11 mouse cellular contexts compared by ENCODE assay signal in genomic region chr11:57522046-57522445, GRCm38 (mm10). TPM values are rescaled to one million over a fixed set of nuclear protein-coding genes. Genes with fewer than 3 reads are reported as not detected.
A peak's percentile ranks its signal among the peaks of the same experiment; 100 is the strongest.
DNase-seq lines count a peak whose midpoint lies in the region; ATAC-seq lines count a peak whose summit lies in the region.
"Had no signal": no experiment of that assay in that cellular context is flagged by ENCODE, and none has a peak within 500 bp of the region (broad histone marks: within the 10 kb centered on the region; RNA-seq: fewer than 3 reads in every experiment).

No protein-coding gene starts in this region.

- H3K4me2 ChIP-seq in forebrain, embryonic 14.5 days (ENCODE audit: low read length): no peak overlapping the region

- H3K27me3 ChIP-seq in forebrain, embryonic 14.5 days (replicated peaks; ENCODE audit: control insufficient read depth, insufficient read depth, low read length): no peaks in the 10 kb centered on the region
- H3K27me3 ChIP-seq in forebrain, embryonic 10.5 days (ENCODE audit: poor library complexity, severe bottlenecking): no peaks in the 10 kb centered on the region

- no peak overlapping the region for H3K27ac ChIP-seq in forebrain, embryonic 14.5 days (ENCODE audit: low read depth, low read length)
- H3K27ac ChIP-seq in forebrain, embryonic 10.5 days: no peak overlapping the region

- 78% methylated on average over 7 of the region's 7 CpGs for WGBS in forebrain, embryonic 14.5 days
- 96% methylated on average over 7 of the region's 7 CpGs for WGBS in forebrain, embryonic 10.5 days

- H3K9ac ChIP-seq in forebrain, embryonic 14.5 days (ENCODE audit: low read length): no peak overlapping the region

- peak; percentile 58; the same call in 1 of the 2 replicates for ATAC-seq in forebrain, embryonic 14.5 days
- ATAC-seq: midbrain, embryonic 16.5 days had no signal

- H3K9me3 ChIP-seq in forebrain, embryonic 14.5 days (replicated peaks; ENCODE audit: control insufficient read depth, low read length): no peaks in the 10 kb centered on the region
- H3K9me3 ChIP-seq in forebrain, embryonic 10.5 days: no peaks in the 10 kb centered on the region

- H3K4me3 ChIP-seq in forebrain, embryonic 14.5 days (ENCODE audit: low read depth, low read length): no peak overlapping the region
- no peak overlapping the region for H3K4me3 ChIP-seq in forebrain, embryonic 10.5 days

- H3K36me3 ChIP-seq in forebrain, embryonic 14.5 days (ENCODE audit: control insufficient read depth, insufficient read depth, low read length): peaks cover 7% of the 10 kb centered on the region; the same call in 1 of the 2 replicates
- H3K36me3 ChIP-seq in forebrain, embryonic 10.5 days (replicated peaks): peaks cover 27% of the 10 kb centered on the region

- intact Hi-C loops in heart, postnatal 10 days (cut with DNase I): no loop called here
- intact Hi-C loops in left cerebral cortex, postnatal 14 days (cut with DNase I): no loop called here

- DNase-seq in forebrain, embryonic 14.5 days (ENCODE audit: low spot score): peak; percentile 86
- no peak for DNase-seq in forebrain, embryonic 10.5 days (ENCODE audit: extremely low spot score, low spot score)
- DNase-seq in brain, embryonic 18.5 days (ENCODE audit: low read depth, low spot score): peak; percentile 84
- peak; percentile 16 to 35 for DNase-seq in heart, postnatal 10 days
- DNase-seq in left cerebral cortex, postnatal 14 days (ENCODE audit: low spot score in 2 of 2): peak; percentile 49 to 68
- DNase-seq in testis, postnatal 10 days (ENCODE audit: low spot score): no peak
- no peak for DNase-seq in adrenal gland, adult (ENCODE audit: inconsistent age in 2 of 2, low spot score in 1 of 2)
- DNase-seq in lung, postnatal 36 days: no peak
- DNase-seq: cerebellum, adult 8-10 months; kidney, postnatal 14 days had no signal

- peaks cover 5% of the 10 kb centered on the region; the same call in 1 of the 2 replicates for H3K4me1 ChIP-seq in forebrain, embryonic 14.5 days (ENCODE audit: control insufficient read depth, insufficient read depth, low read length)
- peaks cover 17% of the 10 kb centered on the region for H3K4me1 ChIP-seq in forebrain, embryonic 10.5 days

RNA-seq across cellular contexts. Expression of gene Mfap3, which starts 3.6 kb away (rescaled TPM):
- 68.3 and 71.4 TPM in 2 replicates for polyA plus RNA-seq in forebrain, embryonic 14.5 days (2014; fragmentation: Nextera tagmentation; extraction: Ambion mirVana)
- 42.8 and 52.6 TPM in 2 replicates for polyA plus RNA-seq in forebrain, embryonic 10.5 days (2016; fragmentation: Nextera tagmentation; extraction: Ambion mirVana)
- total RNA-seq in heart, postnatal 10 days (2021): 10 to 100 TPM; 23.9 to 24.2 TPM
- total RNA-seq in left cerebral cortex, postnatal 14 days (2021): 10 to 100 TPM; 25.7 to 28.8 TPM

RNA-seq across cellular contexts. Expression of gene Fam114a2, which starts 3.6 kb away (rescaled TPM):
- polyA plus RNA-seq in forebrain, embryonic 14.5 days (2014; fragmentation: Nextera tagmentation; extraction: Ambion mirVana): 73.6 and 76.3 TPM in 2 replicates
- polyA plus RNA-seq in forebrain, embryonic 10.5 days (2016; fragmentation: Nextera tagmentation; extraction: Ambion mirVana): 64.5 and 65.6 TPM in 2 replicates
- 10 to 100 TPM; 44.7 to 49.5 TPM for total RNA-seq in heart, postnatal 10 days (2021)
- total RNA-seq in left cerebral cortex, postnatal 14 days (2021): 10 to 100 TPM; 29.7 to 33.1 TPM

Comparison
In these comparisons a context has a peak if more than half of its experiments do, and no peak if none do; other contexts are left out.
1. DNase-seq: peak in forebrain, embryonic 14.5 days (single experiment), brain, embryonic 18.5 days (single experiment), heart, postnatal 10 days (2 of 2) and left cerebral cortex, postnatal 14 days (2 of 2); none in forebrain, embryonic 10.5 days (single experiment), testis, postnatal 10 days (single experiment), adrenal gland, adult (0 of 2) and lung, postnatal 36 days (single experiment).